Mouse (Mus musculus): ENCODE measurements around the gene Anxa3.

DNA sequence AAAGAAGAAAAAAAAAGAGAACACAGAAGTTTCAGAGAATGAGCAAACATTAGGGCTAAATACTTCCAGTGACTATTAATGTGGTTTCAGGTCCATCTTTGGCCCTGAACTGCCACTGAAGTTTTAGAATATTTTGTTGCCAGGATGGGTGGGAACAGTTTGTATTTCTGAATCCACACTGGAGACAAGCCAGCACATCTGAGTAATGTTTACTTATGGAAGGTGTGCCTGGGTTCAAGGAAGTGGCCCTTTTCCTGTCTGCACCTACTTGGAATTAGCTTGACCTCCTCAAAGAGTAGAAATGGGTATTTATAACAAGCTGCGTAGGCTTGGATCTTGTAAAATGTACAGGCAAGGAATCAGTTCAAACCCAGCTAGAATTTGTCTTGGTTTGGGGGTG is 2.6 kb downstream of the Anxa3 start:
- TF ChIP-seq CTCF (IDR thresholded peaks at IDR 0.05 in 2 of 3, conservative IDR thresholded peaks at IDR 0.05 in 1 of 3; ENCODE audit: control insufficient read depth in 1 of 3, insufficient read depth in 1 of 3, low read depth in 2 of 3, low read length in 3 of 3, poor library complexity in 1 of 3, severe bottlenecking in 1 of 3) (no peak), POLR2A (IDR thresholded peaks at IDR 0.05; ENCODE audit: control insufficient read depth in 1 of 2, insufficient read depth in 1 of 2, low read depth in 1 of 2, low read length in 2 of 2, poor library complexity in 1 of 2) (no peak), MEF2A (IDR thresholded peaks at IDR 0.05; ENCODE audit: extremely low read depth, insufficient replicate concordance, low read depth, low read length, poor library complexity, severe bottlenecking) (no peak), CHD2 (IDR thresholded peaks at IDR 0.05; ENCODE audit: low read length) (no peak), ETS1 (IDR thresholded peaks at IDR 0.05; ENCODE audit: low read depth, low read length) (no peak), EP300 (IDR thresholded peaks at IDR 0.05; ENCODE audit: low read depth in 1 of 2, low read length in 2 of 2) (no peak), USF1 (IDR thresholded peaks at IDR 0.05; ENCODE audit: low read depth, low read length) (no peak), NELFE (IDR thresholded peaks at IDR 0.05; ENCODE audit: low read depth, low read length) (no peak), E2F4 (IDR thresholded peaks at IDR 0.05; ENCODE audit: borderline replicate concordance, low read depth, low read length) (no peak), MAX (IDR thresholded peaks at IDR 0.05; ENCODE audit: low read length) (no peak), MAZ (IDR thresholded peaks at IDR 0.05; ENCODE audit: low read depth, low read length) (no peak), GATA1 (IDR thresholded peaks at IDR 0.05; ENCODE audit: low read depth, low read length) (no peak), SMC3 (IDR thresholded peaks at IDR 0.05; ENCODE audit: low read depth, low read length) (no peak)
